Mouse (Mus musculus) v-Abl transformed pro-B cells (cell line): ENCODE results near the gene Ptges.

Experiments
- in situ Hi-C, 2 experiments: fragments of 400-800 bp; cut with MboI; formaldehyde crosslinking; loops; one replicate each; pipeline ENCODE4 v1.15.1; 2025; ENCODE audit not compliant: unreplicated experiment in 2 of 2

Ptges gene

GRCm38 (mm10) chr2:30929483-30930045 is at the start of gene Ptges:
TSS of gene Ptges (minus strand) at chr2:30929863.
- in situ Hi-C loops = loop anchor here (5.0 to 10.0 kb wide), 5 partner anchors 37 to 885 kb away; partner anchors contain the start of gene Wdr34 (in 1 of the 2)

GRCm38 (mm10) chr2:30967352-30968327 is 38.0 kb upstream of the Ptges start, which contains the start of gene Tor1a:
TSS of gene Tor1a (minus strand) at chr2:30967933.
- in situ Hi-C loops = no loop called here

- in situ Hi-C loops = no loop called here
These were observed 37.2 kb upstream of the Ptges start for GRCm38 (mm10) chr2:30966826-30967225.

- in situ Hi-C loops = no loop called here
These were observed 36.0 kb upstream of the Ptges start for GRCm38 (mm10) chr2:30965627-30966026.

- in situ Hi-C loops = no loop called here
These were observed 33.0 kb upstream of the Ptges start for GRCm38 (mm10) chr2:30962570-30963254.

- in situ Hi-C loops = no loop called here
These were observed 30.2 kb upstream of the Ptges start for GRCm38 (mm10) chr2:30959856-30960255.

GRCm38 (mm10) chr2:30958726-30959125 is 29.1 kb upstream of the Ptges start:
- in situ Hi-C loops = no loop called here

- in situ Hi-C loops = no loop called here
These were observed 27.8 kb upstream of the Ptges start for GRCm38 (mm10) chr2:30957511-30957910.

GRCm38 (mm10) chr2:30954797-30955196 is 25.1 kb upstream of the Ptges start:
- in situ Hi-C loops = no loop called here

- in situ Hi-C loops = no loop called here
These were observed 23.3 kb upstream of the Ptges start, which contains the start of gene Tor1b for GRCm38 (mm10) chr2:30952824-30953490. TSS of gene Tor1b (plus strand) at chr2:30952959.

GRCm38 (mm10) chr2:30952457-30952823 is 22.8 kb upstream of the Ptges start:
- in situ Hi-C loops = no loop called here

- in situ Hi-C loops = loop anchor here in 1 of 2 experiments (5.0 kb wide), 1 partner anchor 510 kb away; no protein-coding TSS in a partner anchor
These were observed 12.9 kb upstream of the Ptges start for GRCm38 (mm10) chr2:30942603-30943011.

- in situ Hi-C loops = loop anchor here in 1 of 2 experiments (5.0 kb wide), 1 partner anchor 510 kb away; no protein-coding TSS in a partner anchor
These were observed 12.5 kb upstream of the Ptges start for GRCm38 (mm10) chr2:30942116-30942515.

- in situ Hi-C loops = loop anchor here in 1 of 2 experiments (5.0 kb wide), 1 partner anchor 509 kb away; no protein-coding TSS in a partner anchor
These were observed 11.9 kb upstream of the Ptges start for GRCm38 (mm10) chr2:30941586-30941985.

GRCm38 (mm10) chr2:30938574-30938991 is 8.9 kb upstream of the Ptges start:
- in situ Hi-C loops = loop anchor here in 1 of 2 experiments (10.0 kb wide), 2 partner anchors 114 to 894 kb away; partner anchors contain the start of gene Wdr34

- in situ Hi-C loops = loop anchor here in 1 of 2 experiments (10.0 kb wide), 2 partner anchors 113 to 893 kb away; partner anchors contain the start of gene Wdr34
These were observed 8.1 kb upstream of the Ptges start for GRCm38 (mm10) chr2:30937731-30938130.

GRCm38 (mm10) chr2:30936808-30937207 is 7.1 kb upstream of the Ptges start:
- in situ Hi-C loops = loop anchor here in 1 of 2 experiments (10.0 kb wide), 2 partner anchors 112 to 892 kb away; partner anchors contain the start of gene Wdr34

- in situ Hi-C loops = loop anchor here (5.0 to 10.0 kb wide), 5 partner anchors 42 to 889 kb away; partner anchors contain the start of gene Wdr34 (in 1 of the 2)
These were observed 4.3 kb upstream of the Ptges start for GRCm38 (mm10) chr2:30933917-30934450.

GRCm38 (mm10) chr2:30933032-30933431 is 3.4 kb upstream of the Ptges start:
- in situ Hi-C loops = loop anchor here (5.0 to 10.0 kb wide), 5 partner anchors 41 to 888 kb away; partner anchors contain the start of gene Wdr34 (in 1 of the 2)
